Mouse (Mus musculus): ENCODE measurements around the gene Stx4a.
A peak's percentile ranks its signal among the peaks of the same experiment; 100 is the strongest.
"Not testable (repeated sequence)": the region's sequence is repeated elsewhere in the genome, so short reads cannot be mapped to it uniquely, and the experiment has no call there.

The Stx4a gene

DNA sequence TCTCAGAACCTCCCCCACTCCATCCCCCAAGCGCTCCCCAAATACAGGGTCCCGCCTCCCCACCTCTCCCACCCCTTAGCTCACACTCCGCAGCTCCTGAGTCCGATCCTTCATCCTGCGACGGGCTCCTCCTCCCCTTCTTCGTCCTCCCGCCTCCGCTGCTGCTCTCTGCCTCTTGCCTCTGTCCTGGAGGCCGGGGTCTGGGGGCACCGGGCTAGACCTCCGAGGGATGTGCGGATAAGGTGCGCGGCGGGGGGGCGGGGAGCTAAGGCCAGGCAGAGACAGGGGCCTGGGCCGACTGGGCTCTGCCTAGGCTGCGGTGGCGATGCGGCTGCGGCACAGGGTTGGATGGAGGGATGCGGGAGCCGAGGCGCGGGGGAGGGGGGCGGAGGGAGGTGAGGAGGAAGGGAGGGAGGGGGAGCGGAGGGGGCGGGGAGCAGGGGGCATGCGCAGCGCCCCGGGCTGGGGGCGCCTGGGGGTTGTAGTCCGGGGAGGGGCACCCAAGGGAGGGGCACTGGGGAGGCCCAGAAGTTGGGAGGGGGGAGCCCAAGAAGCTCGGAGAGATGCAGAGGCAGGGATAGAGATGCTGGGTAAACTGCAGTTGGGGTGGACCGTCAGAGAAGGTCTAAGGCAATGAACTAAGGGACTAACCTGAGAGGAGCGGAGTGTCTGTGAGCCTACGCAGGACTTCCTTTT, at the start of gene Stx4a, which contains the start of gene Stx1b:
Gene Stx4a, plus strand, starts transcription at position 119 of the 696 bp plus-strand sequence.
Gene Stx1b, minus strand, starts transcription at position 374 of the 696 bp plus-strand sequence.
- DNase-seq (ENCODE audit: low spot score in 2 of 2), result peak; percentile 54 to 56

DNA sequence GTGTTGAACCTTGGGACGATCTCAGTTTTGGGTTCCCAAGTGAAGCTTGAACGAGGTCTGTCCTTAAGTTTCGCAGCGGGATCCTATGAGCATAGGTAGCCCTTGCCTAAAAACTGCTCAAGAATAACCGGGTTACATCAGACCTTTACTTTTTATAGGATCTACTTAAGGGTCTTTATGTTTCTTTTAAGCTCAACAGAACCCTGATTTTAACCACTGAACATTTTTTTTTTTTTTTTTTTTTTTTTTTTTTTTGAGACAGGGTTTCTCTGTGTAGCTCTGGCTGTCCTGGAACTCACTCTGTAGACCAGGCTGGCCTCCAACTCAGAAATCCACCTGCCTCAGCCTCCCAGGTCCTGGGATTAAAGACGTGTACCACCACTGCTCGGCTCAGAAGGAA, 48.3 kb upstream of the Stx4a start:
- not testable (repeated sequence) for DNase-seq (ENCODE audit: low spot score in 2 of 2)

DNA sequence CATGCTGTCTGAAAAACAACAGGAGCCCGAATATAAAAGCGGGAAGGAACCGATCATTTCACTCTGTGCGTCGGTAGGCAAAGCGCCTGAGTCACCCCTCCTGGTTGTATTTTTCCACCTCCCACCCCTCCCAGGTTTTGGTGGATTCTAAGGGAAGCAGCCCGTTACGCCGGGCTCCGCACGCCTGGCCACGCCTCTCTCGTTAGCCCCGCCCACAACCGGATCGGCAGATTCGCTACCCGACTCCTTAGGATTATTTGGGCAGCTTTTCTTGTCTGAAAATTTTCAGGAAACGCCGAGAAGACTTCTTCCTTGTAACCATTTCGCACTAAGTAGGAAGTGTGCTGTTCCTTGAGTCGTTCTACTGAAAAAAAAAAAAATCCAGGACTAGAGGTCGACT, 47.7 kb upstream of the Stx4a start, which contains the start of gene Setd1a:
Gene Setd1a, plus strand, starts transcription at position 245 of the 400 bp plus-strand sequence.
- DNase-seq (ENCODE audit: low spot score in 2 of 2), result peak; percentile 85 to 92

DNA sequence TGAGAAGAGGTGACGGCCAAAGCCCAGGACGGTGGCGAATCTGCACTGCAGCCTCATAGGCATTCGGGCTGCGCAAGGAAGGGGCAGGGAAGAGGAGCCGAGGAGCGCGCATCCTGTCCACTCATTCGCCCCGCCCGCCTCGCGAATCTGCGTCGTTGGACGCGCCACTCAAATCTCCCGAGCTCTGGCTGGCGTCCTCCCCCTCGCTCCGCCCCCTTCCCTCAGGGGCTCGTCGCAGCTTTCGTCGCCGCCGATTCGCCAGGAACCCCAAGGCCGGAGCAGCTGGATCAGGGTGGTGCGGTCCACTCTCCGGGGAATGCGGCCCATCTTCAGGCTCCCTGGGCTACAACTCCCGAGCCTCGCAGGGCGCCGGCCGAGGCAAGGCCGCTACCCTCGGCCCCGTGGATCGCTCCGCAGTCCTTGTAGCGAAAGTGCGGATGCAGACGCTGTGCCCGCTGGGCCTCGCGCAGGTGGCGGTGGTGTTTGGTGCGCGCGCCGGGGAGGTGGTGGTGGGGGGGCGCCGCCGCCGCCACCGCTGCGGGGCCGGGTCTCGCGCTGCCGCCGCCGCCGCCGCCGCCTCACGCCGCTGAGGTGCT, 47.1 kb upstream of the Stx4a start:
- peak; percentile 95 to 97 for DNase-seq (ENCODE audit: low spot score in 2 of 2)

DNA sequence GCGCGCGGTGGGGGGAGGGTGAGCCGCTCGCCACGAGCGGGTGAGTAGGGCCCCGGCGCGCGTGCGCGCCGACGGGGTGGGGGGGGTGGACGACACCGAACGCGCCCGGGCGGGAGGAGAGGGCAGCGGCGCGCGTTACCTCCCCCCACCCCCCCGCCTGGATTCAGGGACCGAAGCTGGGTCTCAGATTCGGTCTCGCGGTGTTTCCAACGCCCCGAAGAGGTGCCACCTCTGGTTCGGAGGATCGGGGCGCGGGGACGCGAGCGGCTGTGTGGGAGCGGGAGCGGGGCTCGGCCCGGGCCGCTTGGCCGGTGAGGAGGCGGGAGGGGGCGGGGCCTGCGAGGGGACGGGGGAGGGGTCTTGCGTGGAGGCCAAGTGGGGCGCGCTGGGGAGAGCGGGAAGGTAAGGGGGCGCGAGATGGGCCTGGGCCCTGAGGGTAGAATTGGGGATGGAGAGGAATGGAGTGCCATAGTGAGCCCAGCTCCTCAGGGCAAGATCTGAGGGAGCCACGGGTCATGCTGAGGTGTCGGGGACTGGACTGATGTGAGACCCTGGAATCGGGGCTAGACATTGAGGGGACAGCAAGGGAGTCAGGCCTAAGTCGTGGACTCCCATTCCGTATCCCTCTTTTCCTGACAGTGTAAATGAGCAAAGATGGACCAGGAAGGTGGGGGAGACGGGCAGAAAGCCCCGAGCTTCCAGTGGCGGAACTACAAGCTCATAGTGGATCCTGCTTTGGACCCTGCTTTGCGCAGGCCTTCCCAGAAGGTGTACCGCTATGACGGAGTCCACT, 46.4 kb upstream of the Stx4a start:
- no peak for DNase-seq (ENCODE audit: low spot score in 2 of 2)

- no peak for DNase-seq (ENCODE audit: low spot score in 2 of 2)
These were observed 45.7 kb upstream of the Stx4a start for GRCm38 (mm10) chr7:127778350-127778749.

GRCm38 (mm10) chr7:127785308-127785707, 38.8 kb upstream of the Stx4a start, which contains the start of gene Gm49388:
Gm49388 (plus strand) TSS chr7:127785608.
- no peak for DNase-seq (ENCODE audit: low spot score in 2 of 2)

DNA sequence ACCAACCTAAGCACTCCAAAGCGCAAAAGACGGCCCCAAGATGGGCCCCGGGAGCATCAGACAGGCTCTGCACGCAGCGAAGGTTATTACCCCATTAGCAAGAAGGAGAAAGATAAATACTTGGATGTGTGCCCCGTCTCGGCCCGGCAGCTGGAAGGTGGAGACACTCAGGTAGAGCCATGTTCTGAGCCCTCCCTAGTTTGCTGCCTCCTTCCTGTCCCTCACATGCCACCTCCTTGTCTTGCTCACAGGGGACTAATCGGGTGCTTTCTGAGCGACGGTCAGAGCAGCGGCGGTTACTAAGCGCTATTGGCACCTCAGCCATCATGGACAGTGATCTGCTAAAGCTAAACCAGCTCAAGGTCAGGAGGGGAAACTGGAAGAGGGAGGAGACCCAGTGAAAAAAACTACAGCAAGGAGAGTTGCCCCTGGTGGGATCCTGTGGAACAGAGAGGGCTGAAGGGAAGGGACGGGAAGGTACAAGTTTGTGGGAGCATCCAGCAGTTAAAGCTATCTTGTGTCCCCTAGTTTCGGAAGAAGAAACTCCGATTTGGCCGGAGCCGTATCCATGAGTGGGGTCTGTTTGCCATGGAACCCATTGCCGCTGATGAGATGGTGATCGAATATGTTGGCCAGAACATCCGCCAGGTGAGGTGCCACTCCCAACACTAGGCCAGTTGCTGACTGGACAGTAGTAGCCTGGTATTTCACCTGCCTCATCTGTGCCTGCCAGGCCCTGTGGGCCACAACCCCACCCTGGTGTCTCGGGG, 26.8 kb upstream of the Stx4a start:
- no peak for DNase-seq (ENCODE audit: low spot score in 2 of 2)

GRCm38 (mm10) chr7:127798591-127798990, 25.5 kb upstream of the Stx4a start:
- DNase-seq (ENCODE audit: low spot score in 2 of 2), result no peak

DNA sequence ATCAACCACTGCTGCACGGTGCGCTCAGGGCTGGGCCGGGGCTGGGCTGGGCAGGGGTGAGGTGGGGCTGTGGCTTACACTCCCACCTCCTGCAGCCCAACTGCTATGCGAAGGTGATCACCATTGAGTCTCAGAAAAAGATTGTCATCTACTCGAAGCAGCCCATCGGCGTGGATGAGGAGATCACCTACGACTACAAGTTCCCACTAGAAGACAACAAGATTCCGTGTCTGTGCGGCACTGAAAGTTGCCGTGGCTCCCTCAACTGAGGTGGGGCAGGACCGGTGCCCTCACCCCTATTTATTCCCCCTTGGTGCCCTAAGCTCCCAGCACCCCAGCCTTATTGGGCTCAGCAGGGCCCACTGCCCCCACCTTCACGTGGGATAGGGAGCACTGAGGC, 24.9 kb upstream of the Stx4a start:
- no peak for DNase-seq (ENCODE audit: low spot score in 2 of 2)

DNA sequence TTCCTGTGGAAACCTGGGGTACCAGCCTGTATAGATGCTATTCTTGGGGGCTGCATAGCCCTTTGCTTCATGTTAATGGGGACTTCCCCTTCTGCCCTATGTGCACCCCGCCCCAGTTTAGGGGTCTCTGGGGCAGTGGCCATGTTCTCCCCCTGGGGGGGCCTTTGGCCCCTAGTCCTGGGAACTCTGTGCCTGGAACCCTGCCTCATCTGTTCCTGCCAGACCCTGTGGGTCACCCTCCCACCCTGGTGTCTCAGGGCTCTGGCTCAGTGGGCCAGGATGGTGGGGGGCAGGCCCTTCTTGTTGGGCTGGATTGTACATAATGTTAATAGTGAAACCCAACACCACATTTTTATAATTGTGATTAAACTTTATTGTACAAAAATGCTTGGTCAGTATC, 24.4 kb upstream of the Stx4a start:
- no peak for DNase-seq (ENCODE audit: low spot score in 2 of 2)

- peak; percentile 86 for DNase-seq (ENCODE audit: low spot score in 2 of 2)
These were observed 23.6 kb upstream of the Stx4a start, which contains the start of gene Hsd3b7 for GRCm38 (mm10) chr7:127800435-127801009. Hsd3b7 (plus strand) TSS chr7:127800604.

DNA sequence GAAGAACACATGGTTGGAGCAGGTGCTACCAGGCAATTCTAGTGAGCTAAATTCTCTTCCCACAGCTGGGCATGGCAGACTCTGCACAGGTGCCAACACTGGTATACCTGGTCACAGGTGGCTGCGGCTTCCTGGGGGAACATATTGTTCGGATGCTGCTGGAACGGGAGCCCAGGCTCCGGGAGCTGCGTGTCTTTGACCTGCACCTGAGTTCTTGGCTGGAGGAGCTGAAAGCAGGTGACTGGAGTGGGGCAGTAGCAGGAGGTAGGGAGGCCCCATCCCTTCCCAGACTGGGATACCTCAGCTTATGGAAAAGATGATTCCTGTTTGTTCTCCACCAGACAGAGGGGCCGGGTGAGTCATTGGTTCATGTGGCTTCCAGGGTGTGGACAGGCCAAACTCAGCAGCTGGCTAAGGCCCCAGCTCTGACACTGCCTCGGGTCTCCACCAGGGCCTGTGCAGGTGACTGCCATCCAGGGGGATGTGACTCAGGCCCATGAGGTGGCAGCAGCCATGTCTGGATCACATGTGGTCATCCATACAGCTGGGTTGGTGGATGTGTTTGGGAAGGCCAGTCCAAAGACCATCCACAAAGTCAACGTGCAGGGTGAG, 23.0 kb upstream of the Stx4a start:
- no peak for DNase-seq (ENCODE audit: low spot score in 2 of 2)

- peak; percentile 33 to 43 for DNase-seq (ENCODE audit: low spot score in 2 of 2)
These were observed 21.8 kb upstream of the Stx4a start for GRCm38 (mm10) chr7:127802313-127802712.

- no peak for DNase-seq (ENCODE audit: low spot score in 2 of 2)
These were observed 15.3 kb upstream of the Stx4a start for GRCm38 (mm10) chr7:127808821-127809220.

GRCm38 (mm10) chr7:127809846-127810245, 14.2 kb upstream of the Stx4a start:
- DNase-seq (ENCODE audit: low spot score in 2 of 2), result no peak

DNA sequence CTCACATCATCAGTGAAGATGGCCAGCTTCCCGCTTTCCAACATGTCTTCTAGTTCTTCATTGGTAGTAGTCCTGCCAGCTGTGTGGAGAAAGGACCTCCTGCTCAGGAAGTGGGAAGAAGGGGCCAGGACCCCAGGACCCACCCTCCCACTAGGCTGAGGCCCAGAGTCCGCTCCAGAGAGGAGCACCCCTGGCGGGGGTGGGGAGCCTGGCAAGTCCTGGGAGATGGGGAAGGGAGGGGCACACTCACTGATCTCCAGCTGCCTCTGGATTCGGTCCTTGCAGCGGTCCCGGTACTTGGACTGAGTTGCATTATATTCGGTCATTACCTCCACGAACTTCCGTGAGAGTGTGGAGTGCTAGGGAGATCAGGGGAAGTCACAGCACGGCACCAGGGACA, 13.4 kb upstream of the Stx4a start:
- no peak for DNase-seq (ENCODE audit: low spot score in 2 of 2)

GRCm38 (mm10) chr7:127811240-127811639, 12.9 kb upstream of the Stx4a start:
- no peak for DNase-seq (ENCODE audit: low spot score in 2 of 2)

DNA sequence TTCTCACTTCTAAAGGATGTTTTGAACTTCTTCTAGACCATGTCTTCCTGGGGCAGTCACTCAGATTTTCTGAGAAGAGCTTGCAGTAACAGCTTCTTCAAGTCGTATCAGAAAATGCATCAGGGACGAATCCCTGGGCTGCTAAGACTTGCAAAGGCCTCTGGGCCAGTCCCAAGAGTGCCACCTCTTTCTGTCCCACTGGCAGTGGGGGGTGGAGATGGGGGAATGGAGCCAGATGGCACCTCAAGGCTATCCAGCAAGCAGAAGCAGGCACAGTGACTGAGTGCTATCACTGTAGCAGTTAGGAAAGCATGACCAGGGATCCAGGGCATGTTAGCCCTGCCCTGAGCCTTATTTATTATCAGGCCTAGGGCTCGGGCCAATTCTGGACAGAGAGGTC, 11.8 kb upstream of the Stx4a start:
- DNase-seq (ENCODE audit: low spot score in 2 of 2), result no peak

GRCm38 (mm10) chr7:127813821-127814220, 10.3 kb upstream of the Stx4a start:
- DNase-seq (ENCODE audit: low spot score in 2 of 2), result no peak

All from frontal cortex, postnatal 36 days (tissue).